Mouse (Mus musculus) stomach, embryonic 16.5 days (tissue): ENCODE results near the gene Amer3. TPM values are rescaled to one million over a fixed set of nuclear protein-coding genes. Genes with fewer than 3 reads are reported as not detected.
"Not testable (repeated sequence)": the region's sequence is repeated elsewhere in the genome, so short reads cannot be mapped to it uniquely, and the experiment has no call there.

ENCODE experiments used
- ATAC-seq: fragments of 200-750 bp; cut with Nextera tagmentation; 2 replicates; pipeline ENCODE4 v1.8.0; 2017; ENCODE audit warnings: moderate number of reproducible peaks, moderate TSS enrichment; ENCODE audit not compliant: insufficient read depth, low FRiP score
- H3K27ac ChIP-seq: fragments of 300-500 bp; sonication (generic); 2 replicates; pipeline ENCODE4 v1.5.1; 2014; ENCODE audit warnings: low read length
- H3K27me3 ChIP-seq: fragments of 300-500 bp; sonication (generic); 2 replicates; pipeline ENCODE4 v1.6.1; 2014; ENCODE audit warnings: low read length, control low read depth, mixed read lengths; ENCODE audit not compliant: control insufficient read depth, insufficient read depth
- H3K36me3 ChIP-seq: fragments of 300-500 bp; sonication (generic); 2 replicates; pipeline ENCODE4 v1.6.1; 2014; ENCODE audit warnings: low read length; ENCODE audit not compliant: control insufficient read depth, insufficient read depth
- H3K4me1 ChIP-seq: fragments of 300-500 bp; sonication (generic); 2 replicates; pipeline ENCODE4 v1.6.1; 2014; ENCODE audit warnings: low read length, control low read depth, mixed read lengths; ENCODE audit not compliant: control insufficient read depth, insufficient read depth
- H3K4me2 ChIP-seq: fragments of 300-500 bp; sonication (generic); 2 replicates; pipeline ENCODE4 v1.6.1; 2014; ENCODE audit warnings: low read depth, low read length, mixed read lengths
- H3K4me3 ChIP-seq: fragments of 300-500 bp; sonication (generic); replicated peaks from 2 replicates; pipeline ENCODE4 v1.5.1; 2014; ENCODE audit warnings: mild to moderate bottlenecking, low read length
- H3K9ac ChIP-seq: fragments of 300-500 bp; sonication (generic); 2 replicates; pipeline ENCODE4 v1.6.1; 2014; ENCODE audit warnings: low read length
- H3K9me3 ChIP-seq: fragments of 300-500 bp; sonication (generic); replicated peaks from 2 replicates; pipeline ENCODE4 v1.6.1; 2016; ENCODE audit warnings: low read length, control low read depth; ENCODE audit not compliant: control insufficient read depth
- WGBS: fragments of 180-500 bp; shearing (Covaris S2); extraction: QIAGEN DNeasy Blood & Tissue Kit; methylation state at CpG from one replicate; pipeline ENCODE4 v1.1.7; 2014; 5-methylcytosine and 5-hydroxymethylcytosine counted together
- polyA plus RNA-seq: library from polyadenylated mRNA; unstranded; fragments of >200 nt; fragmentation: Nextera tagmentation; extraction: Ambion mirVana; gene quantifications from 2 replicates; pipeline ENCODE4 v1.2.1, GENCODE M21; 2015

The Amer3 gene
- polyA plus RNA-seq, 1 experiment from 2014 or later, result 0.76 TPM

GRCm38 (mm10) chr1:34584736-34585135 is 5.3 kb downstream of the Amer3 start:
- H3K4me3 ChIP-seq, result no peak overlapping the region
- no peak overlapping the region for H3K4me2 ChIP-seq
- no peak for ATAC-seq
- no peaks in the 10 kb centered on the region for H3K36me3 ChIP-seq
- no peak overlapping the region for H3K27ac ChIP-seq
- 77% methylated on average over 4 of the region's 4 CpGs for WGBS
- 0 out of 2 replicates have a peak, but pooled peaks cover under 1% of the 10 kb centered on the region for H3K4me1 ChIP-seq
- H3K9me3 ChIP-seq, result no peaks in the 10 kb centered on the region
- peaks cover 11% of the 10 kb centered on the region; the same call in 1 of the 2 replicates for H3K27me3 ChIP-seq
- H3K9ac ChIP-seq, result no peak overlapping the region

GRCm38 (mm10) chr1:34587298-34588096 is 8.0 kb downstream of the Amer3 start:
- Histone ChIP-seq H3K36me3 (no peaks in the 10 kb centered on the region), H3K27me3 (no peaks in the 10 kb centered on the region), H3K9ac (no peak overlapping the region), H3K27ac (no peak overlapping the region), H3K4me1 (no peaks in the 10 kb centered on the region), H3K4me2 (no peak overlapping the region), H3K4me3 (no peak overlapping the region), H3K9me3 (no peaks in the 10 kb centered on the region)
- 76% methylated on average over 22 of the region's 22 CpGs for WGBS
- ATAC-seq, result no peak

GRCm38 (mm10) chr1:34600000-34600399 is 20.5 kb downstream of the Amer3 start:
- Histone ChIP-seq H3K9me3 (no peaks in the 10 kb centered on the region), H3K27me3 (no peaks in the 10 kb centered on the region), H3K4me2 (no peak overlapping the region), H3K4me1 (no peaks in the 10 kb centered on the region), H3K9ac (no peak overlapping the region), H3K27ac (no peak overlapping the region), H3K36me3 (no peaks in the 10 kb centered on the region), H3K4me3 (no peak overlapping the region)
- 79% methylated on average over 15 of the region's 15 CpGs for WGBS
- ATAC-seq, result no peak

DNA sequence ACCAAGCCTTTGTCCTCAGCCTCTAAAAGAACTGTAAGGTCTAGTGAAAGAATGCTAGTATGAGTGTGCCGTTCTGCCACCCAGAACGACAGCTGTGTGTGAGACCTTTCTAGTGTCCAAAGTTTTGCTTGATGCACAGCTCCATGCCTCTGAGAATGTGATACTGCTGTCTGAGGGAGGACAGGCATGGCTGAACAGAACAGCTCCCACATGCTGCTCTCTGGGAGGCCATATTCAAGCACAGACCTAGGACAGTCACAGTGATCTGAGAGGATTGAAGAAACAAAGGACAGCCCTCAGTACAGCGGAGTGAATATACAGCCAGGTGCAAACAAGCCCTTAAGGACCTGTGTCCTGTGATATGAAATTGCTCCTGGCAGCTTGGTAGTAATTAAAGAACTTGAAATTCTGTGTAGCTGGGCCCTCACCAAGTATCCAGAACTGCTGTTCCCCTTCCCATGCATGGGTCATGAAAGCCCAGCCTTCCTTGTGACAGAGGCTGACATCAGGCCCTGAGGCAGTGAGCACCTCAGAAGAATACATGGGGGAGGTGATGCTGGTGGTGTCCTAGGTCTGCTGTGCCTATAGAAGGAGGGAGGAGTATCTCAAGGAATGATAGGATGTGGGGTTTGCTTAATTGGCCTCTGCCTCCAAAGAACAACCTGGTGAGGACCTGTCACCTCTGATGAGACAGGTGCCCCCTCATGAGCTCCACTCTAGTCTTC is 22.0 kb downstream of the Amer3 start:
- H3K4me1 ChIP-seq, result no peaks in the 10 kb centered on the region
- no peak for ATAC-seq
- no peaks in the 10 kb centered on the region for H3K36me3 ChIP-seq
- no peak overlapping the region for H3K9ac ChIP-seq
- 64% methylated on average over 3 of the region's 3 CpGs for WGBS
- H3K4me2 ChIP-seq, result no peak overlapping the region
- no peak overlapping the region for H3K4me3 ChIP-seq
- no peaks in the 10 kb centered on the region for H3K27me3 ChIP-seq
- H3K27ac ChIP-seq, result no peak overlapping the region
- no peaks in the 10 kb centered on the region for H3K9me3 ChIP-seq

- ATAC-seq, result no peak; the same call in 1 of the 2 replicates
- Histone ChIP-seq H3K27me3 (no peaks in the 10 kb centered on the region), H3K9me3 (no peaks in the 10 kb centered on the region), H3K4me3 (no peak overlapping the region), H3K9ac (no peak overlapping the region), H3K36me3 (no peaks in the 10 kb centered on the region), H3K4me1 (no peaks in the 10 kb centered on the region), H3K27ac (no peak overlapping the region), H3K4me2 (no peak overlapping the region)
- 16% methylated on average over 8 of the region's 8 CpGs for WGBS
Measured at GRCm38 (mm10) chr1:34602363-34602762, 22.9 kb downstream of the Amer3 start.

- Histone ChIP-seq H3K4me3 (no peak overlapping the region), H3K4me1 (no peaks in the 10 kb centered on the region), H3K27ac (no peak overlapping the region), H3K9ac (no peak overlapping the region), H3K9me3 (no peaks in the 10 kb centered on the region), H3K27me3 (no peaks in the 10 kb centered on the region), H3K36me3 (no peaks in the 10 kb centered on the region), H3K4me2 (no peak overlapping the region)
- WGBS, result 72% methylated on average over 2 of the region's 2 CpGs
- no peak for ATAC-seq
Measured at GRCm38 (mm10) chr1:34613801-34614200, 34.3 kb downstream of the Amer3 start.

- not testable (repeated sequence) for H3K9me3 ChIP-seq, H3K27ac ChIP-seq, H3K4me1 ChIP-seq, H3K4me2 ChIP-seq, H3K27me3 ChIP-seq, H3K4me3 ChIP-seq, H3K9ac ChIP-seq, ATAC-seq, H3K36me3 ChIP-seq
- 84% methylated on average over 13 of the region's 13 CpGs for WGBS
Measured at GRCm38 (mm10) chr1:34620116-34620515, 40.7 kb downstream of the Amer3 start.

- not testable (repeated sequence) for H3K27ac ChIP-seq, H3K9ac ChIP-seq, H3K9me3 ChIP-seq, H3K4me1 ChIP-seq, H3K36me3 ChIP-seq, H3K27me3 ChIP-seq, H3K4me3 ChIP-seq, H3K4me2 ChIP-seq, ATAC-seq
- 80% methylated on average over 5 of the region's 5 CpGs for WGBS
Measured at GRCm38 (mm10) chr1:34620761-34621160, 41.3 kb downstream of the Amer3 start.

GRCm38 (mm10) chr1:34635711-34636110 is 56.3 kb downstream of the Amer3 start:
- H3K27ac ChIP-seq, result no peak overlapping the region
- no peaks in the 10 kb centered on the region for H3K36me3 ChIP-seq
- 81% methylated on average over 18 of the region's 18 CpGs for WGBS

More at GRCm38 (mm10) chr1:34635711-34636110, 56.3 kb downstream of the Amer3 start:
- Histone ChIP-seq H3K27me3 (no peaks in the 10 kb centered on the region), H3K9me3 (no peaks in the 10 kb centered on the region), H3K4me1 (no peaks in the 10 kb centered on the region), H3K4me3 (no peak overlapping the region), H3K9ac (no peak overlapping the region), H3K4me2 (no peak overlapping the region)
- ATAC-seq, result no peak
